Mouse (Mus musculus) CH12F3 (cell line): ENCODE measurements around the gene Pla2g12b.

Source experiments
- in situ Hi-C: fragments of 300-500 bp; cut with MboI; formaldehyde crosslinking; loops from 2 replicates; pipeline ENCODE4 v1.14.3; 2020; ENCODE audit warnings: low sequenced_read_pairs

Pla2g12b gene

DNA sequence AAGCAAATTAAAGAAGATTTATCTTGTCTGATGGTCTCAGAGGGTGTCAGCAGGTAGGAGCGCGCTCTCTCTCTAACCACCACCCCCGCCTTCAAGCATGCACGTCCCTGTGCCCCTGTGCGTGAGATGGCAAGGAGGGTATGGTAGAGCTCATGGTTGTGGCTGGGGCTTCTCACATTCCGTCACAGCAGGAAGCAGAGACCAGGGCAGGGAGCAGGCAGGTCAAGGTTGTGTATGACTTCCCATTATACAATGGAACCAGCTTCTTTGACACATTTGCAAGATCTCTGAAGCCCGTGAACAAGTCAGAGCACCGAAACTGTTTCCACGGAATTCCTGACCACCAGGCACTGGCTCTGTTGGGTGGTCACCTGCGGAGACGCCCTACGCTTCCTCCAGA, 6.8 kb downstream of the Pla2g12b start:
- in situ Hi-C loops, result no loop called here

DNA sequence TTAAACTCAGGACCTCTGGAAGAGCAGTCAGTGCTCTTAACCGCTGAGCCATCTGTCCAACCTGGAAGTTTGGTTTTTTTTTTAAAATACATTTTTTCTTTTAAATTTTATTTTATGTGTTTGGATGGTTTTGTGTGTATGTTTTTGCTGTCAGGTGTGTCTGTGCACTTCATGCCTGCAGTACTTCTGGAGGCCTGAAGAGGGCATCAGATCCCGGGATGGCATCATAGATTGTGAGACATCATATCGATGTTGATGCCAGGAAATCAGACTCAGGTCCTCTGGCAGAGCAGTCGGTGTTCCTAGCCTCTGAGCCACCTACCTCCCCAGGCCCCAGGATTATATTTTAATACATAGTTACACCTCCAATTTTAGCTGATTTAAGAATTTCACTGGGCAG, 10.3 kb downstream of the Pla2g12b start:
- in situ Hi-C loops, result no loop called here

DNA sequence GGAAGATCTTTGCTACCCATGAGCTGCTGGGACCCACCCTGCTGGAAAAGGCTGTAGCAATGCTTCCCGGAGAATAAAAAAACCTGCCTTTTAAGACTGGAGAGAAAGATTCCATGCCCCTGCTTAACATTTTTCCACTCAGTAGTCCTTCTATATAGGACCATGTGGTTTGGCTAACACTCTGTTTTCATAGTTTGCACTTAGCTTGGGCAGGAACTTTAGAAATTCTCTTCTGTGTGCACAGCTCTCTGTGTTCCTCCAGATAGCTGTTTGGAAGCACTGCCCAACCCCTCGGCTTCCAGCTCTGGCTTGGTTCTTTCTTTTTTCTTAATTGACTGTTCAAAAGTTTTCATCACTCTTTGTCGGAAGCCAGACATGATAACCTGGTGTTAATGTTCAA, 13.2 kb downstream of the Pla2g12b start:
- in situ Hi-C loops, result no loop called here

DNA sequence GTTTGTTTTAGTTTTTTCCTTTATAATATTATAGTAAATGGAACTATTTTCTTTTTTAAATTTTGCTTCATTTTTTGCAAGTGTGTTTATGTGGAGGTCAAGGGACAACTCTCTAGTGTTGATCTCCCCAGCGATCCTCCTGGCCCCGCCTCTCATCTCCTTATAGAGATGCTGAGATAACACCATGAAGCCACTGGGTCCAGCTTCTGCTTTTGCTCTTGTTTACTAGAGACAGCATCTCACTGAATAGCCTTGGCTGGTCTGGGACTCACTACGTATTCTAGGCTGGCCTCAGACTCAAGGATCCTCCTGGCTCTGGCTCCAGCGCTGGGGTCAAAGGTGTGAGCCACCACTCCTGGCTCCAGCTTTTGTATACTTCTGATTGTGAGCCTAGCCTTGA, 16.1 kb downstream of the Pla2g12b start:
- in situ Hi-C loops, result no loop called here

DNA sequence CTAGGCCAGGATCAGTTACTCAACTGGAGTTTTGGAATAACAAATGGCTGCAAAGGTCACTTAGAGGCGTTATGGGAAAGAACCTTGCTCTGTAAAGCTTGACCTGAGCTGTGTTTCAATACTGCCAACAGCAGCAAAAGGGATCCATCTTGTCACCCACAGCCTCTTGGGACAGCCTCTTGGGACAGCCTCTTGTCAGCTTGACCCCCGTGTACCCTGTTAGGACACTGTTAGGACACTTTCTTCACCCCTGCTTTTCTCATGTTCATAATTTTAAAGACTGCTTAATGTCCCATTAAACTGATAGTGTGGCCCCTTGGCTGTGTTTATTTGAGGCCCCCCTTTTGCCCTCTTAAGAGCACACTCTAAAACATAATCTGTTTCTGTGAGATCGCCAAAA, 21.0 kb downstream of the Pla2g12b start:
- in situ Hi-C loops, result no loop called here

DNA sequence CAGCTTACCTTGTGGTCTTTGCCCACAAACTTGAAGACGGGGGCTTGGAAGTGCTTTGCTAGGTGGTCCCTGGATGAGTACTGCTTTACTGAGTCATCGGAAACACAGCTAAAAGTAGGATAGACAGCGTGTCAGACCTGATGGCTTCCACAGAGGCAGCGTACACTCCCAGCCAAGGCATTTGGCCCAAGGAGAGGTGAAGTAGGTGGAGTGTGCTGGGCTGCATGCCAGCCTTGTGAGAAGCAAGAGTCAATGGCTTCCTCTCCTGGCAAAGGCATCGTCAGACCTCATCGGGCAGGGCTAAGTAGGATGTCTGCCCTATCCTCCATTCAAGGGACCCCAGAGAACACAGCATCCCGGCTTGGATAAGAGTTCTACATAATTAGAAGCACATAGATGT, 21.9 kb downstream of the Pla2g12b start:
- in situ Hi-C loops, result no loop called here

DNA sequence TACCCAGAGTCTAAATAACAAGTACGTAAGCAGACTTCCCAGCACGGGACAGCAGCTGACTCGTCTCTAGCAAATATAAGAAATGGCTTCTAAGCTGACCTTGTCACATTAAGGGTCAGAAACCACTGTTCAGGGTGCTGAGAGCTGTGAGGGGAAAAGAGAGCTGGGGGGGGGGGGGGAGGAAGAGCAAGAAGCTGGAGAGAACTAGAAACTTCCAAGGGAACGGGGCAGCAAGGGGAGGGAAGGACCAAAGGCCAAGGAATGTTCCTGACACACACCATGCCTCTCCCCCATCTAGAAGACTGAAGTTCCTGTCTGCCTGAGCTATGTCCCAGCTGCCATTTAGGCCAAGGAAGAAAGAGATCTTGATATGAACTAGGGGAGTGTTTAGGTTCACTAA, 22.9 kb downstream of the Pla2g12b start:
- in situ Hi-C loops, result no loop called here

DNA sequence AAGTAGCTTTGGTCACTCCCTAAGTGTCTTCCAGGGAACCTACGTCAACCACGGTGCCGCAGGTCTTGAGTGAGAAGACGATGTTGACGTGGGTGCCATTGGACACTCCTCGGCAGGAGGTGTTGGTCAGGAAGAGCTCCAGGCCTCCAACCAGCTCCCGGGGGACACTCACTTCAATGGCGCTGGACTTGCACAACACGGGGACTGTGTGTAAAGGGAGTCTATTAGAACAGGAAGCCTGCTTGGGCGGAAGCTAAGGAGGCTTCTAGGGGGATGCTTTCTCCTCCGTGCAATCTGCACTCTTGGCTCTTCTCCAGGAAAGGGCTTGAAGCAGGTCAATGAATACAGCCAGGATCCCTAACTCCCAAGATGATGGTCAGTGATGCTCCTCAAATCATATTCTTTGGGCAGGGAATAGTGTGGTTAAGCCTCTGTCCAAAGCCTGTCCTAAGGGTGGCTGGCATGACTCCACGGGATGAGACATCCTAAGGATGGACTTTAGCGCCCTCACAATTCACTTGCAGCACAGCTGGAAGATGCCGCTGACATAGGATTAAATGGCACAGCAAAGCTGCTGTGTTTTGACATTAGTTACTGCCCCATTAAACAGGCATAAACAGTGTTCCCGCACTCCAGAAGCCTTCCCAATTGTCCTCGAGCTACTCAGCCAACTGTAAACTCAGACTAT, 26.1 kb downstream of the Pla2g12b start:
- in situ Hi-C loops, result no loop called here

DNA sequence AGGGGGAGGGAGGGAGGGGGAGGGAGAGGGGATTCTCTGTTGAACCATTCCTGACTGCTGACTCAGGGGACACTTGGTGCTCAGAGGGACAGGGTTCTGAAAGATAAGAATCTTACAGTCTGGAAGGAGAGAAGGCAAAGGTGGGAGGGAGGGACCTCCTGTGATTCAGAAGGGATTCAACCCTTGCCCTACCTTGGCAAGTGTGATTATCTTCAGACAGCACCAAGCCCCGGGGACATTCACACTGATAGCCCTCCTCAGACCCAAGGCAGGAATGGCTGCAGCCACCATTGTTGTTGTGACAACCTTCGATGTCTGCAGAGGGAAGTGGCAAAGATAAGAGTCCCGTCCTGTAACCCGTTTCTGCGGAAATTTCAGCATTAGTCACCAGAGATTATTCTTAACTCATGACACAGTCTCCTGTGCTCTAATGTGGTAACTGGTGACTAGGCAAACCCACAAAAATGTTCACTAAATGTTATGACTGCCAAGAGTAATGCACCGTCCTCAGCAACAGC, 27.3 kb downstream of the Pla2g12b start:
- in situ Hi-C loops, result no loop called here

DNA sequence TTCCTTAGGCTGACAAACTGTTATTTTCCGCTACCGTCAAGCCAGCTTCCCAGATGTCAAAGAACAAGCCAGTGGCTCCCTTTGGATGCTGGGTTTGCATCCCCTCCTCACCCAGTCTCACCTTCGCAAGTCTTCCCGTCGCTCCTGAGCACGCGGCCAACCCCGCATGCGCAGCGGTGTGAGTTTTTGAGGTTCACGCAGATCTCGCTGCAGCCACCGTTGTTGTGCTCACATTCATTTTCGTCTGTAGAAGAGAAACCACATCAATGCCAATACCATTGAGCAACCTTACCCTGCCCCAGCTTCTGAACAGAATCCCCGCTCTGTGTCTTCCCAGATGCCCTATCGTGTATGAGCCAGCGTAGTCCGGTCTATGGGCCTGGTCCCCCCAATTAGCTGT, 32.3 kb downstream of the Pla2g12b start:
- in situ Hi-C loops, result no loop called here

DNA sequence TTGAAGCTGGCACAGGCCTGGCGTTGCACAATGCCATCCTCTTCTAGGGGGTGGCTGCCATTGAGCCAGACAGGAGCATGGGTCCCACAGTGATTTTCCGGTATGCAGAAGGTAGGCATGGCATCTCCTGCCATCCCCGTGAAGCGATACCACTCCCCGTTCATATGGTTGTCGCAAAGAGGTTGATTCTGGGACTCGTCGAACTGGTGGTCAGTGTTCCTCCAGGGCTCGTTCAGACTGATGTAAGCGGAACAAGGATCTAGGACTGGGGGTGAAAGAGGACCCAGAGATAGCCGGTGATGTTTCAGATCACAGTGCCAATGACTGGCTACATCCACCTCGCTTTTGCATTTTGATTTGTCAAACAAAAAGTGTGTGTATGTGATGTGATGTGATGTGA, 35.2 kb downstream of the Pla2g12b start:
- in situ Hi-C loops, result no loop called here

DNA sequence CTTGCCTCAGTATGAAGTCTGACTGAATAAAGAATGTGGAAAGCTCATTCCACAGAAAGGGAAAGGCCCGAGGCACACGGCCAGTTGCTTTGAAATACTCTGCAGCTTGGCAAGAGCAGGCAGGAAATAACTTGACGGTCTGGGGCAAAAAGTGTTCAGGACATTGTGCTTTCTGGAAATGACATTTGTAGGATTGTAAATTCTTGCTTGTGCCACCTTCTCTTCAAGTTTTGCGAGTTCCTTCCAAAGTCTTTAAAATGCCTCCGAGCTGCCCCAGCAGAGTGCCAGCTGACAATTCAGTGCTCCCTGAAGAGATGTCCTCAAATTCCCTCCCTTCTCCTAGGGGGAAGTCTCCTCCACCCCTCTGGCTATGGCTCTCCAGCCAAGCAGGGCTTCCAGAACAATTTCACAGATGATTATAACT, 36.1 kb downstream of the Pla2g12b start:
- in situ Hi-C loops, result no loop called here

DNA sequence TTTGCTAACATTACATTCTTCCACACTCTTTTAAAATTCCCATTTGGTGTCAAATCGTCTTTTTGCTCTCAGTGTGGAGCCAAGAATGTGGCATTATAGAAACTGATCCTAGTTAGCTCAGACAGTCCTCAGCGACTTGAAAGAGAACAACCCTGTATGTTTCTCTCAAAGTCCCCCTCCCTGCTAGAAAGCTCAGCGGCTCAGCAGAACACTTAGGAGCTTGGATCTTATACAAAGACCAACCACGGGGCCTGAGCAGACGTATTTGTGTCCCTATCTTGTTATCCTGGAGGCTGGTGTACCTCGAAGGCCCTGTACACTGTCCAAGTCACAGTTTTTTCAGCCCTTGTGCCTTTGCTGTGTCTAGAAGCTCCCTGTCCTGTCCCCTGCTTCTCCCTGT, 36.7 kb downstream of the Pla2g12b start:
- in situ Hi-C loops, result no loop called here

DNA sequence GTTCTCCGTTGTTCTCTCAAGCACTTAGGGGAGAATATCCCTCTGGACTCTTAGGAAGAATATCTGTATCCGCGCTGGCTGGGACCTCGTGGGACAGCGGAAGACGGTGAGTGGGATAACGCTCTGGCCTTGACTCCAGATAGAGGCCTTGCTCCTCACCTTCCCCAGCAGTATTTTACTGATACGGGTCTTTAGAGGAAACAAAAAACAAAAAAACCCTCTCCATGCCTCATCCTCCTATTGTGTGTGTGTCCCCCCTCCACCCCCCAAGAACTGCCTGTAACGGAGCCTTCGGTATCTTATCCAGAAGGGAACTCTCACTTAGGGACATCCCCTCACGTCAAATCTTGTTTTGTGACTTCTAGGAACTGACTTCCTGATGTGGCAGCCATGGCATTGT, 38.3 kb downstream of the Pla2g12b start, which contains the start of gene Oit3:
TSS of gene Oit3 (minus strand) at position 44 of the 400 bp plus-strand sequence.
- in situ Hi-C loops, result no loop called here

DNA sequence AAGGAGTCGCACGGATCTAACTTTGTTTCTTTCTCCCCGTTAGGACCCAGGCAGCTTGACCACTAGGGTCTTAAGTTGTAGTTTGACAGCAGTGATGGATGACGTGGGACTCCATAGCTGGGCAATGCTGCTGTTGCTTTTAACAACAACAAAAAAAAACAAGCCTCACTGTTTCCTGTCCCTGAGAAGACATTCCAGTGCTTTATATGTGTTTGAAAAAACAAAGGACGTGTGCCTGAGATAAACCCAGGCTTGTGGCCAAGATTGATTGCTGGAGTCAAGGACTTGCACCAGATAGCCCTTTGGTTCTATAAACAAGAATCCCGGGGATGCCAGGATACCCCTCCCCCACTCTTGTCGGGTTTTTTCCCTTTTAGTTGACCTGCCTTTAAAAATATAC, 39.8 kb downstream of the Pla2g12b start:
- in situ Hi-C loops, result no loop called here

DNA sequence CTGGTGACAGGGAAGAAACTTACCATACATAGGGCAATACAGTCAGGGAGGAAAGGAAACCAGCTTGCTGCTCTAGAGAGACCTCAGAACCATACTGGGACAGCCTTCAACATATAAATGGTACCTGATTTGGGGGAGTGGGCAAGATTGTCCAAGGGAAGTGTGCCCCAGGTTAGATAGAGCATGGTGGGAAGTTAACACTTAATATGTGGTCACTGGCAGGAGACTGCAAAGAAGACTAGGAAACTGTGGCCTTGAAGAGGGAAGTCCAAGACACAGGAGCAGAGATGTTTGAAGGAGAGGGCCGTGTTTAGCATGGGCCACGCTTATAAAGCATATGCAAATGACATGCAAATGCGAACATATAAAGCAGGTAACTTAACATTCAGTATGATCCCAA, 40.6 kb downstream of the Pla2g12b start:
- in situ Hi-C loops, result no loop called here

DNA sequence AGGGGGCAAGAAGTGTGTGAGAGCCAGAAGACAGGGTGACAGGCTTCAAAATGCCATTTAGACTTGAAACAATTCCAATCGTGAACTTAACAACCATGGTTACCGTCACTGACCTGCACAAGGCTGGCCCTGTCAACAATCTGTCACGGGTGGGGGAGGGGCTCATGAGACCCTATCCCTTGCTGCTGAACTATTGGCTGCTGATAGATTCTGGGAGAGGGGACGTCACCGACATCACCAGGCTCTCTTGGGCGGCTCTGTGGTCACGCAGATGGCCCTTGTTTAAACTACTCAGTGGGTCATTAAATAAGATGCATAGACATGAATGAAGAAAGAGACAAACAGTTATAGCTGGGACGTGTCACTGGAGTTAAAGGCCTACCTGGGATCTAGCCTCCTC, 41.2 kb downstream of the Pla2g12b start:
- in situ Hi-C loops, result no loop called here

DNA sequence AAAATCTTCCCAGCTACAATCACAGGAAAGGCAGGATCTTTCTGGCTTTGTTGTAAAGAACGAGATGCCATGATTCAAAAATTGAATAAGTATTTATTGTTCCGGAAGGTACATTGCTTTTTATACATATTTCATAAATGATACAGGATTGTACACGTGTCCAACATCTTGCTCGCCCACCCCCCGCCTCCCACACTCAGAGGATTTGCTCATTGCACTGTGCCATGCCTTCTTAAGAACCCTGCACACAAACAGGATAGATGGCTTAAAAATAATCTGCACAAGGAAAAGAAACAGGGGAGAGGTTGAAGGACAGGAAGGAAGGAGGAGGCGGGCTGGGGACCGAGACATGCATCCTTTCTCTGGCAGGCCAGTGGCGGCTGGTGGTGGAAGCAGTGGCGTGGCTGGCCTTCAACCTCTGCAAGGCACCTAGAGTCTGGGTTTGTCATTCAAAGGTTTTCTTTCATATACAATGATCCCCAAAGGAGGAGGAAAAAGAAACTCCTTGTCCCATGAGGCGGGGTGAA, 43.5 kb downstream of the Pla2g12b start:
- in situ Hi-C loops, result no loop called here

DNA sequence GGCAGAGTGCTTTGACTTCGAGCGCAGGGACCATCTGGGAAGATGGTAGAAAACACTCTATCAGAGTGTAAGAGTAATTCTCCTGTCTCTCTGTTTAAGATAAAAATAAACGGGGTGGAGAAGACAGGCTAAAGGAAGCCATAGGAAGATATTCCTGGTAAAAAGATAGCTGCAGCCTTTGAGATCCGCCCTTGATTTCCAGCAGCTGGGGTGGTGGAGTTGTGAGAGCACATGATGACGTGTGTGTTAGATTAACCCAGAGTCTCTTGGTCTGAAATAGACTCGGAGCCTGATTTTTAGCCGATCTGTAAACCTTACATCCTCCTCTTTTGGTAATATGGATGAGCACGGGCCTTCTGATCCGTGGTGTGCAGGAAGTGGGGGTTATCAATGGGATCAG, 44.1 kb downstream of the Pla2g12b start:
- in situ Hi-C loops, result no loop called here

DNA sequence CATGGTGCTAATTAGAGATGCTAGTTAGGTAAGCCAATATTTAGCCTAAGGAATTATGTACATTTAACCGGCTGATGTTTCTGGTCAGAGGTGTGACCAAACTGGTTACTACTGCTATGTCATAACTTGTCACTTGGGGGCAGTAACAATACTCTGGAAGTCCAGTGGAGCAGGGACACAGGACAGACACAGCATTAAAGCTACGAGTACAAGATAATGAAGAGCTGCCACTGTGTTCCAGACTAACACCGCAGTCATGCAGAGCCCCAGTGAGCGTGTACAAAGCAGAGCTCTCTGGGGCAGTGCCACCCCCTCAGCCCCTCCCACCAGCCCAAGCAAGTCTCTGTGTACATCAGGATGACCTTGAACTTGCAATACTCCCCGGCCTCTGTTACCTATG, 48.4 kb downstream of the Pla2g12b start:
- in situ Hi-C loops, result no loop called here

DNA sequence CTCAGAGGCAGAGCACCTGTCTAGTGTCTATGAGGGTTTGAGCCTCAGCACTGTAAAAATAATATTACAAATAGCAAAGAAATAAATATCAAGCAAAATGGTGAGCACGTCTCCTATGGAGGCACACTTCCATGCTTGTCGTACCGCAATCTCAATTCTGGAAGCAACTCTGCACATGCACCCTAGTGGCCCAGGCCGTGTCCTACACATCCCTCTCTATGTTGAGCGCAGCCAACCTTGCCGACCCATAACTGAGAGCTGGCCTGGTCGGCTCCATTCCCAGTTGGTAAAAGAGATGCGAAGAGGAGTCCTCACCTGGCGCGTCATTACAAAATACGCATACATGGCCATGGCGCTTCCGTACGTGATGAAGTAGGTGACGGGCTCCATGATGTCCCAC, 51.2 kb downstream of the Pla2g12b start:
- in situ Hi-C loops, result no loop called here

DNA sequence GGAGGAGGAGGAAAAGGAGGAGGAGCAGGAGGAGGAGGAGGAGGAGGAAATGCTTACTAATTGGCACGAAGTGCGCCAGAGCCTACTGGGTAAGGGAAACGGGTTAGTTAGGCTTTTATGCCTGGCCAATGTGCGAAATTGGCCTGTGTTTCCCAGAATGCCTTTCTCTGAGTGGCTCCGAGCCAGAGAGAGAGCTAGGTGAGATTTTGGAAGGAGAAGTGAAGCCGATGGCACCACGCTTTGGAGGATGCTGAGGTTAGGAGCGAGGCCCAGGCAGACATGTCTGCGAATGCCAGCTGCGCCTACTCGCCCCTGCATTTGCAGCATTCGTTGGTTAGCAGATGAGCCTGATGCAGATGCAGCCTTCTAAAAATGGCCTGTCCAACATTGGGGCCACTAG, 56.3 kb downstream of the Pla2g12b start:
- in situ Hi-C loops, result no loop called here

DNA sequence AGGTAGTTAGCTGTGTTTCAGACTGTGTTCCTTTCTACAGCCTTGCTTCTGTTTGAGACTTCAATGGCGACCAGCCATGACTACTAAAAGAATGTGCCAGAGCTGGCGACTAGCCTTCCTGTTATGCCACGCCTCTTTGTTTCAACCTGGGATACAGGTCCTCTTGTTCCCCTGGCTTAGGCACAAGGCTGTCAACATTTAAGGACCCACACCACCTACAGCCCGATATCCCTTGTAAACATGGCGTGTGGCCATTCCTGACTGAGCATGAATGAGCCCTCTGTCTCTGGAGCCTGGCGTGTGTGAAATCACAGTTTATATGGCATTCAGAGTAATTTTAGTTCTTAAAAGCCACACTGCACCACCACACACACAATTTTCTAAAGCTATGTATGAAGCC, 58.8 kb downstream of the Pla2g12b start:
- in situ Hi-C loops, result no loop called here
